Mouse (Mus musculus) lung, embryonic 16.5 days (tissue): Measurements from ENCODE around the gene Cluap1. TPM values are rescaled to one million over a fixed set of nuclear protein-coding genes. Genes with fewer than 3 reads are reported as not detected.

Experiments
- ATAC-seq: fragments of 200-750 bp; cut with Nextera tagmentation; 2 replicates; pipeline ENCODE4 v1.8.0; 2017; ENCODE audit warnings: low read depth, mild to moderate bottlenecking, moderate library complexity
- H3K27ac ChIP-seq: fragments of 300-500 bp; sonication (generic); 2 replicates; pipeline ENCODE4 v1.5.1; 2014; ENCODE audit warnings: mild to moderate bottlenecking, control low read depth, low read length
- H3K27me3 ChIP-seq: fragments of 300-500 bp; sonication (generic); 2 replicates; pipeline ENCODE4 v1.6.1; 2014; ENCODE audit warnings: low read depth, low read length, mixed read lengths; ENCODE audit not compliant: control insufficient read depth, insufficient read depth
- H3K36me3 ChIP-seq: fragments of 300-500 bp; sonication (generic); 2 replicates; pipeline ENCODE4 v1.6.1; 2014; ENCODE audit warnings: low read length; ENCODE audit not compliant: control insufficient read depth, insufficient read depth
- H3K4me1 ChIP-seq: fragments of 300-500 bp; sonication (generic); replicated peaks from 2 replicates; pipeline ENCODE4 v1.6.1; 2014; ENCODE audit warnings: low read length, mixed read lengths; ENCODE audit not compliant: control insufficient read depth, insufficient read depth
- H3K4me2 ChIP-seq: fragments of 300-500 bp; sonication (generic); 2 replicates; pipeline ENCODE4 v1.6.1; 2014; ENCODE audit warnings: low read depth, low read length, control low read depth
- H3K4me3 ChIP-seq: fragments of 300-500 bp; sonication (generic); 2 replicates; pipeline ENCODE4 v1.5.1; 2014; ENCODE audit warnings: mild to moderate bottlenecking, low read length, control low read depth
- H3K9ac ChIP-seq: fragments of 300-500 bp; sonication (generic); 2 replicates; pipeline ENCODE4 v1.6.1; 2014; ENCODE audit warnings: low read length, control low read depth
- H3K9me3 ChIP-seq: fragments of 300-500 bp; sonication (generic); 2 replicates; pipeline ENCODE4 v1.6.1; 2016; ENCODE audit warnings: low read length; ENCODE audit not compliant: control insufficient read depth
- WGBS: fragments of 180-500 bp; shearing (Covaris S2); extraction: QIAGEN DNeasy Blood & Tissue Kit; methylation state at CpG from one replicate; pipeline ENCODE4 v1.1.7; 2014; 5-methylcytosine and 5-hydroxymethylcytosine counted together
- polyA plus RNA-seq: library from polyadenylated mRNA; unstranded; fragments of >200 nt; fragmentation: Nextera tagmentation; extraction: Ambion mirVana; gene quantifications from 2 replicates; pipeline ENCODE4 v1.2.1, GENCODE M21; 2015

Gene Cluap1
- polyA plus RNA-seq, 1 experiment from 2014 or later: 23.9 TPM

- H3K9ac ChIP-seq: no peak overlapping the region
- H3K4me1 ChIP-seq: no peaks in the 10 kb centered on the region; the same call in 1 of the 2 replicates
- H3K27ac ChIP-seq: no peak overlapping the region
- peaks cover 10% of the 10 kb centered on the region; the same call in 1 of the 2 replicates for H3K36me3 ChIP-seq
- no peak for ATAC-seq
- no peaks in the 10 kb centered on the region for H3K27me3 ChIP-seq
- H3K9me3 ChIP-seq: no peaks in the 10 kb centered on the region
- no peak overlapping the region for H3K4me3 ChIP-seq
- no peak overlapping the region for H3K4me2 ChIP-seq
- 69% methylated on average over 3 of the region's 3 CpGs for WGBS
These were observed 14.9 kb upstream of the Cluap1 start for GRCm38 (mm10) chr16:3893739-3894138.

- H3K36me3 ChIP-seq: peaks cover 18% of the 10 kb centered on the region; the same call in 1 of the 2 replicates
These were observed 13.3 kb upstream of the Cluap1 start for GRCm38 (mm10) chr16:3895173-3895792.

GRCm38 (mm10) chr16:3896046-3896445 is 12.6 kb upstream of the Cluap1 start:
- Histone ChIP-seq H3K36me3 (peaks cover 22% of the 10 kb centered on the region; the same call in 1 of the 2 replicates), H3K4me1 (no peaks in the 10 kb centered on the region; the same call in 1 of the 2 replicates), H3K27me3 (no peaks in the 10 kb centered on the region), H3K9me3 (no peaks in the 10 kb centered on the region), H3K9ac (no peak overlapping the region), H3K4me2 (no peak overlapping the region), H3K27ac (no peak overlapping the region), H3K4me3 (no peak overlapping the region)
- WGBS: 75% methylated on average over 6 of the region's 6 CpGs
- ATAC-seq: no peak

More at GRCm38 (mm10) chr16:3895173-3895792, 13.3 kb upstream of the Cluap1 start:
- Histone ChIP-seq H3K9me3 (no peaks in the 10 kb centered on the region), H3K4me3 (no peak overlapping the region), H3K4me1 (no peaks in the 10 kb centered on the region; the same call in 1 of the 2 replicates), H3K27ac (peak overlapping the region; percentile 63), H3K9ac (no peak overlapping the region), H3K4me2 (0 out of 2 replicates have a peak overlapping the region, but pooled peaks have one; percentile 3), H3K27me3 (no peaks in the 10 kb centered on the region)
- WGBS: 73% methylated on average over 9 of the region's 9 CpGs
- peak; percentile 71 for ATAC-seq

- 88% methylated on average over 1 of the region's 1 CpGs for WGBS
- H3K4me1 ChIP-seq: no peaks in the 10 kb centered on the region; the same call in 1 of the 2 replicates
- no peaks in the 10 kb centered on the region for H3K27me3 ChIP-seq
- no peak for ATAC-seq
- no peak overlapping the region for H3K9ac ChIP-seq
- no peak overlapping the region for H3K27ac ChIP-seq
- no peak overlapping the region for H3K4me3 ChIP-seq
- H3K4me2 ChIP-seq: no peak overlapping the region
- H3K9me3 ChIP-seq: no peaks in the 10 kb centered on the region
- H3K36me3 ChIP-seq: peaks cover 25% of the 10 kb centered on the region; the same call in 1 of the 2 replicates
These were observed 12.0 kb upstream of the Cluap1 start for GRCm38 (mm10) chr16:3896553-3896952.

GRCm38 (mm10) chr16:3907471-3907870 is 1.1 kb upstream of the Cluap1 start:
- ATAC-seq: no peak
- WGBS: 68% methylated on average over 2 of the region's 2 CpGs
- no peak overlapping the region for H3K9ac ChIP-seq
- H3K36me3 ChIP-seq: peaks cover 17% of the 10 kb centered on the region
- peaks cover 5% of the 10 kb centered on the region for H3K4me1 ChIP-seq
- H3K4me2 ChIP-seq: no peak overlapping the region
- no peaks in the 10 kb centered on the region for H3K27me3 ChIP-seq
- no peaks in the 10 kb centered on the region for H3K9me3 ChIP-seq
- H3K27ac ChIP-seq: no peak overlapping the region
- H3K4me3 ChIP-seq: no peak overlapping the region

- Histone ChIP-seq H3K36me3 (peaks cover 18% of the 10 kb centered on the region), H3K4me3 (peak overlapping the region; percentile 78), H3K4me1 (peaks cover 5% of the 10 kb centered on the region), H3K27ac (peak overlapping the region; percentile 82), H3K9me3 (no peaks in the 10 kb centered on the region), H3K9ac (peak overlapping the region; percentile 87), H3K4me2 (peak overlapping the region; percentile 72), H3K27me3 (no peaks in the 10 kb centered on the region)
- 4% methylated on average over 20 of the region's 20 CpGs for WGBS
- ATAC-seq: no peak
These were observed 517 bp downstream of the Cluap1 start for GRCm38 (mm10) chr16:3909118-3909517.

GRCm38 (mm10) chr16:3920756-3921155 is 12.2 kb downstream of the Cluap1 start:
- ATAC-seq: no peak
- Histone ChIP-seq H3K36me3 (peaks cover 15% of the 10 kb centered on the region), H3K9me3 (no peaks in the 10 kb centered on the region), H3K9ac (no peak overlapping the region), H3K27me3 (no peaks in the 10 kb centered on the region), H3K4me1 (no peaks in the 10 kb centered on the region), H3K27ac (no peak overlapping the region), H3K4me3 (no peak overlapping the region), H3K4me2 (no peak overlapping the region)
- 80% methylated on average over 2 of the region's 2 CpGs for WGBS

- no peaks in the 10 kb centered on the region for H3K4me1 ChIP-seq
- no peaks in the 10 kb centered on the region for H3K9me3 ChIP-seq
- H3K4me2 ChIP-seq: no peak overlapping the region
- H3K36me3 ChIP-seq: peaks cover 19% of the 10 kb centered on the region
- peak overlapping the region; percentile 48 for H3K27ac ChIP-seq
- H3K4me3 ChIP-seq: no peak overlapping the region
- H3K27me3 ChIP-seq: no peaks in the 10 kb centered on the region
- ATAC-seq: peak; percentile 37; the same call in 1 of the 2 replicates
- H3K9ac ChIP-seq: no peak overlapping the region
- 58% methylated on average over 3 of the region's 3 CpGs for WGBS
These were observed 14.9 kb downstream of the Cluap1 start for GRCm38 (mm10) chr16:3923515-3923914.

- peak overlapping the region; percentile 67 for H3K27ac ChIP-seq
- WGBS: 55% methylated on average over 4 of the region's 4 CpGs
- ATAC-seq: peak; percentile 82
These were observed 15.4 kb downstream of the Cluap1 start for GRCm38 (mm10) chr16:3923966-3924365.

More at GRCm38 (mm10) chr16:3923966-3924365, 15.4 kb downstream of the Cluap1 start:
- Histone ChIP-seq H3K4me3 (no peak overlapping the region), H3K9ac (no peak overlapping the region), H3K36me3 (peaks cover 19% of the 10 kb centered on the region), H3K4me1 (no peaks in the 10 kb centered on the region), H3K9me3 (no peaks in the 10 kb centered on the region), H3K4me2 (no peak overlapping the region), H3K27me3 (no peaks in the 10 kb centered on the region)
